Mouse (Mus musculus): ENCODE measurements around the gene Ms4a1. TPM values are rescaled to one million over a fixed set of nuclear protein-coding genes. Genes with fewer than 3 reads are reported as not detected.
"Not testable (repeated sequence)": the region's sequence is repeated elsewhere in the genome, so short reads cannot be mapped to it uniquely, and the experiment has no call there.

The Ms4a1 gene
- polyA plus RNA-seq, 1 experiment from 2014 or later, result not detected

DNA sequence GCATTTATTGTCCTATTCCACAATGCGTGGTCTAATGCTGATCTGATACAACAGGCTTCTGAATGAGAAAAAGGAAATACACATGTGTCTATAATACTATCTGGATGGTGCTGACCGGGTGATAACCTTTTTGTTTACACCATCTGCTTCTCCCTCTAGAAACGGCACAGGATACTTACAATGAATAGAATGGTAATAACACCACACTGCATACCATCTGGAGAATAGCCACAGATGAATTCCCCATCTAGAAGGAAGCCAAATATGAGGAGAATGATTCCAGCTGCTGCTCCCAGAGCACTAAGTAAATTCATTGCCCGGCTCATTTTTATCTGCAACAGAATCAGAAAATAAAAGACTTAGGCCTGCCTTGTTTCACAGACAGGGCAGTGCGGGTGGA lies 10.4 kb upstream of the Ms4a1 start:
- ATAC-seq (ENCODE audit: low FRiP score), result peak; percentile 59; the same call in 1 of the 2 replicates
- no peak overlapping the region for H3K27ac ChIP-seq (ENCODE audit: low read depth, low read length)
- 75% methylated on average over 5 of the region's 5 CpGs for WGBS
- no peaks in the 10 kb centered on the region for H3K9me3 ChIP-seq (ENCODE audit: control insufficient read depth, low read length)
- no peak overlapping the region for H3K4me3 ChIP-seq (ENCODE audit: low read depth, low read length)
- H3K9ac ChIP-seq (ENCODE audit: low read length), result no peak overlapping the region
- H3K27me3 ChIP-seq (ENCODE audit: control insufficient read depth, insufficient read depth, low read length), result no peaks in the 10 kb centered on the region
- no peak for DNase-seq (ENCODE audit: low spot score, missing footprints)
- H3K4me2 ChIP-seq, result no peak overlapping the region
- no peaks in the 10 kb centered on the region for H3K36me3 ChIP-seq (ENCODE audit: control insufficient read depth, insufficient read depth, low read length)
- H3K4me1 ChIP-seq (ENCODE audit: control insufficient read depth, insufficient read depth, low read length), result no peaks in the 10 kb centered on the region

GRCm38 (mm10) chr19:11266956-11267355 lies 915 bp upstream of the Ms4a1 start:
- no peaks in the 10 kb centered on the region for H3K27me3 ChIP-seq (ENCODE audit: control insufficient read depth, insufficient read depth, low read length)

DNA sequence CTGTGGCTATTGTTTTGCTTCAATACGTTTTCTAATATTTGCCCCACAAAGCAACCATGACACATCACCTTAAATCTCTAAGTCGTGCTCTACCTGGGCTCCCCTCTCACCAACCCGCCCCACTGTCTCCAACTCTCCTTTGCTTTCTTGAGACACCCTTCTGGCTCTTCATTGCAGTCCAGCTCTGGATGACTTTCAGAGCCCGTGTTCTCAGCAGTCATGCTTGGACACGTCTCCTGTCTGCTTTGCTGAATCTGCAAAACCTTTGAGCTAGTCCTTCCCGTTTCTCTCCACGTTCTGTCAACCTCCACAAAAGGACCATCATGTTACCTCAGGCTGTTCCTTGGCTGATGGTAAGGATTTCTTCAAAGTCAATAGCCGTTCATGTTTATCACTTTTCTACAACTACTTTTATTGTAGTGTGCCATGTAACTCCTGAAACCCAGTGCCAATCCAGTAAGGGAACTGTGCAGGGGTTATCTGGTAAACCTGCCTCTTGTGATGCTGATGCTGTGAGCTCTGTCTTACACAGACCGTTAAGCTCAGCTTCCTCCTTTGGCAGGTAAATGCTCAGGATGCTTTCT lies 1.3 kb downstream of the Ms4a1 start:
- no peak overlapping the region for H3K4me2 ChIP-seq
- no peak overlapping the region for H3K9ac ChIP-seq (ENCODE audit: low read length)
- no peaks in the 10 kb centered on the region for H3K36me3 ChIP-seq (ENCODE audit: control insufficient read depth, insufficient read depth, low read length)
- no peaks in the 10 kb centered on the region for H3K9me3 ChIP-seq (ENCODE audit: control insufficient read depth, low read length)
- H3K27me3 ChIP-seq (ENCODE audit: control insufficient read depth, insufficient read depth, low read length), result no peaks in the 10 kb centered on the region
- H3K4me3 ChIP-seq (ENCODE audit: low read depth, low read length), result no peak overlapping the region
- no peak for DNase-seq (ENCODE audit: low spot score, missing footprints)
- no peak for ATAC-seq (ENCODE audit: low FRiP score)
- no peak overlapping the region for H3K27ac ChIP-seq (ENCODE audit: low read depth, low read length)
- H3K4me1 ChIP-seq (ENCODE audit: control insufficient read depth, insufficient read depth, low read length), result no peaks in the 10 kb centered on the region
- 85% methylated on average over 9 of the region's 9 CpGs for WGBS

More at GRCm38 (mm10) chr19:11266956-11267355, 915 bp upstream of the Ms4a1 start:
- H3K36me3 ChIP-seq (ENCODE audit: control insufficient read depth, insufficient read depth, low read length), result no peaks in the 10 kb centered on the region
- H3K4me1 ChIP-seq (ENCODE audit: control insufficient read depth, insufficient read depth, low read length), result no peaks in the 10 kb centered on the region
- WGBS, result 91% methylated on average over 4 of the region's 4 CpGs
- H3K9me3 ChIP-seq (ENCODE audit: control insufficient read depth, low read length), result no peaks in the 10 kb centered on the region
- DNase-seq (ENCODE audit: low spot score, missing footprints) (no peak), ATAC-seq (ENCODE audit: low FRiP score) (no peak)
- no peak overlapping the region for H3K4me3 ChIP-seq (ENCODE audit: low read depth, low read length)
- no peak overlapping the region for H3K9ac ChIP-seq (ENCODE audit: low read length)
- H3K4me2 ChIP-seq, result no peak overlapping the region
- H3K27ac ChIP-seq (ENCODE audit: low read depth, low read length), result no peak overlapping the region

GRCm38 (mm10) chr19:11263549-11263948 lies 2.5 kb downstream of the Ms4a1 start:
- no peaks in the 10 kb centered on the region for H3K27me3 ChIP-seq (ENCODE audit: control insufficient read depth, insufficient read depth, low read length)
- H3K27ac ChIP-seq (ENCODE audit: low read depth, low read length), result no peak overlapping the region
- no peak overlapping the region for H3K9ac ChIP-seq (ENCODE audit: low read length)
- DNase-seq (ENCODE audit: low spot score, missing footprints) (no peak), ATAC-seq (ENCODE audit: low FRiP score) (no peak)
- no peak overlapping the region for H3K4me3 ChIP-seq (ENCODE audit: low read depth, low read length)
- H3K36me3 ChIP-seq (ENCODE audit: control insufficient read depth, insufficient read depth, low read length), result no peaks in the 10 kb centered on the region
- no peak overlapping the region for H3K4me2 ChIP-seq
- H3K4me1 ChIP-seq (ENCODE audit: control insufficient read depth, insufficient read depth, low read length), result no peaks in the 10 kb centered on the region
- 88% methylated on average over 3 of the region's 3 CpGs for WGBS
- no peaks in the 10 kb centered on the region for H3K9me3 ChIP-seq (ENCODE audit: control insufficient read depth, low read length)

DNA sequence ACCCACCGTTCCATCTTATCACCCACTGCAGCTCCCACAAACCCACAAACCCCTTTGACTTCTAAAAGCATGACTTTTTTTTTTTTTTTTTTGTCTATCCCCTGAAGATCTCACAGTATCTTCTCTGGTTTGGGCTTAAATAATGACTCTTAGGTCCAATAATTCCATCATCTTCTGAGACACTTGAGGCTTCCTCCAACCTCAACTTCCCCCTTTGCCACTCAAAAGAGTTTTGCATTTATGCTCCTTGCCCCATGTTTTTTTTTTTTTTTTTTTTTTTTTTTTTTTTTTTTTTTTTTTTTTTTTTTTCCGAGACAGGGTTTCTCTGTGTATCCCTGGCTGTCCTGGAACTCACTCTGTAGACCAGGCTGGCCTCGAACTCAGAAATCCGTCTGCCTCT lies 3.1 kb downstream of the Ms4a1 start:
- not testable (repeated sequence) for ATAC-seq (ENCODE audit: low FRiP score)
- WGBS, result 65% methylated on average over 4 of the region's 4 CpGs

GRCm38 (mm10) chr19:11261522-11261921 lies 4.5 kb downstream of the Ms4a1 start:
- Histone ChIP-seq H3K36me3 (ENCODE audit: control insufficient read depth, insufficient read depth, low read length) (no peaks in the 10 kb centered on the region), H3K27ac (ENCODE audit: low read depth, low read length) (no peak overlapping the region), H3K4me3 (ENCODE audit: low read depth, low read length) (no peak overlapping the region), H3K4me1 (ENCODE audit: control insufficient read depth, insufficient read depth, low read length) (no peaks in the 10 kb centered on the region), H3K9me3 (ENCODE audit: control insufficient read depth, low read length) (no peaks in the 10 kb centered on the region), H3K4me2 (no peak overlapping the region), H3K9ac (ENCODE audit: low read length) (no peak overlapping the region), H3K27me3 (ENCODE audit: control insufficient read depth, insufficient read depth, low read length) (no peaks in the 10 kb centered on the region)
- WGBS, result 85% methylated on average over 2 of the region's 2 CpGs
- ATAC-seq (ENCODE audit: low FRiP score) (no peak), DNase-seq (ENCODE audit: low spot score, missing footprints) (no peak)

More for the DNA sequence above, 3.1 kb downstream of the Ms4a1 start:
- H3K4me2 ChIP-seq; H3K36me3 ChIP-seq (ENCODE audit: control insufficient read depth, insufficient read depth, low read length); H3K27ac ChIP-seq (ENCODE audit: low read depth, low read length); H3K9ac ChIP-seq (ENCODE audit: low read length); DNase-seq (ENCODE audit: low spot score, missing footprints); H3K9me3 ChIP-seq (ENCODE audit: control insufficient read depth, low read length); H3K4me1 ChIP-seq (ENCODE audit: control insufficient read depth, insufficient read depth, low read length); H3K4me3 ChIP-seq (ENCODE audit: low read depth, low read length); H3K27me3 ChIP-seq (ENCODE audit: control insufficient read depth, insufficient read depth, low read length): not testable (repeated sequence)

- no peak overlapping the region for H3K27ac ChIP-seq (ENCODE audit: low read depth, low read length)
- no peaks in the 10 kb centered on the region for H3K36me3 ChIP-seq (ENCODE audit: control insufficient read depth, insufficient read depth, low read length)
- H3K4me3 ChIP-seq (ENCODE audit: low read depth, low read length), result no peak overlapping the region
- no peaks in the 10 kb centered on the region for H3K4me1 ChIP-seq (ENCODE audit: control insufficient read depth, insufficient read depth, low read length)
- DNase-seq (ENCODE audit: low spot score, missing footprints) (no peak), ATAC-seq (ENCODE audit: low FRiP score) (no peak)
- no peak overlapping the region for H3K9ac ChIP-seq (ENCODE audit: low read length)
- no peaks in the 10 kb centered on the region for H3K9me3 ChIP-seq (ENCODE audit: control insufficient read depth, low read length)
- no peak overlapping the region for H3K4me2 ChIP-seq
- no peaks in the 10 kb centered on the region for H3K27me3 ChIP-seq (ENCODE audit: control insufficient read depth, insufficient read depth, low read length)
Observed at GRCm38 (mm10) chr19:11244230-11244629, 21.8 kb downstream of the Ms4a1 start.

DNA sequence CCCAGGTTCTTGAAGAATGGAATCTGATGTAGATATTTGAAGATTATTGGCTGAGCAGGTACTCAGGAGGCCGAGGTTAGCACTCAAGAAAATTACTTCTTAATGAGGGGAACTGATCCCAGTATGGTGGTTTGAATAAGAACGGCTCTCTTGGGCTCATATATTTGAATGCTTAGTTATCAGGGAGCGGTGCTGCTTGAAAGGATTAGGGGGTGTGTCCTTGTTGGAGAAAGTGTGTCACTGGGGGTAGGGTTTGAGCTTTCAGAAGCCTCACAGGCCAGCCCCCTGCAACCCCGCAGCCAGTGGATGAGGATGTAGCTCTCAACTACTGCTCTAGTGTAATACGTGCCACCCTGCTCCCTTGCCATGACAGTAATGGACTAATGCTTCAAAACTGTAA lies 23.5 kb downstream of the Ms4a1 start:
- no peak overlapping the region for H3K27ac ChIP-seq (ENCODE audit: low read depth, low read length)
- no peak for ATAC-seq (ENCODE audit: low FRiP score)
- WGBS, result 56% methylated on average over 5 of the region's 5 CpGs
- H3K27me3 ChIP-seq (ENCODE audit: control insufficient read depth, insufficient read depth, low read length), result no peaks in the 10 kb centered on the region
- no peak overlapping the region for H3K9ac ChIP-seq (ENCODE audit: low read length)
- no peaks in the 10 kb centered on the region for H3K9me3 ChIP-seq (ENCODE audit: control insufficient read depth, low read length)
- no peak overlapping the region for H3K4me2 ChIP-seq
- no peak overlapping the region for H3K4me3 ChIP-seq (ENCODE audit: low read depth, low read length)
- no peaks in the 10 kb centered on the region for H3K4me1 ChIP-seq (ENCODE audit: control insufficient read depth, insufficient read depth, low read length)
- no peak for DNase-seq (ENCODE audit: low spot score, missing footprints)
- H3K36me3 ChIP-seq (ENCODE audit: control insufficient read depth, insufficient read depth, low read length), result no peaks in the 10 kb centered on the region

DNA sequence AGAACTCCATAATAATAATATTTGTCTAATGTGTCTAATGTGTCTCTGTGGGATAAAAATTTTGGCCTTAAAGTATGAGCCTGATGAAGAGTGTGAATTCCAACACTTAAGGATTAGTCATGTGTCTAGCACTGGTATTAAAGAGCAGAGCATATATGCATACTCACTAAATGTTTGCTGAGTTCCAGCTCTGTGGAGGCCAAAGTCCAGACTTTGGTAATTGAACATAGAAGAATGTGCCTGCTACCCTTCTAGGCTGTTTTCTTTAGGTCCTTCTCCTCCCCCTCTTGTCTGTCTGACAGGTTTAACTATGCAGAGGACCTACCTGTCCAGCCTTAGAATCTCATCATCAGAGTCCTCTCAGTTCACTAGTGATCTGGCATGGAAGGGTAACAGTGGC lies 30.2 kb downstream of the Ms4a1 start:
- no peak overlapping the region for H3K9ac ChIP-seq (ENCODE audit: low read length)
- no peaks in the 10 kb centered on the region for H3K36me3 ChIP-seq (ENCODE audit: control insufficient read depth, insufficient read depth, low read length)
- H3K27me3 ChIP-seq (ENCODE audit: control insufficient read depth, insufficient read depth, low read length), result no peaks in the 10 kb centered on the region
- no peaks in the 10 kb centered on the region for H3K9me3 ChIP-seq (ENCODE audit: control insufficient read depth, low read length)
- ATAC-seq (ENCODE audit: low FRiP score) (no peak), DNase-seq (ENCODE audit: low spot score, missing footprints) (no peak)
- H3K4me1 ChIP-seq (ENCODE audit: control insufficient read depth, insufficient read depth, low read length), result no peaks in the 10 kb centered on the region
- no peak overlapping the region for H3K4me2 ChIP-seq
- H3K4me3 ChIP-seq (ENCODE audit: low read depth, low read length), result no peak overlapping the region
- no peak overlapping the region for H3K27ac ChIP-seq (ENCODE audit: low read depth, low read length)

All from midbrain, embryonic 11.5 days (tissue).